Mouse (Mus musculus) liver, postnatal 0 days (tissue): Measurements from ENCODE around the gene Ranbp1.

Source experiments
- CTCF ChIP-seq: sonication (generic); IDR thresholded peaks from 2 replicates; pipeline ENCODE4 v1.5.1; 2016; ENCODE audit warnings: antibody characterized with exemption, low read depth
- EP300 ChIP-seq: IDR thresholded peaks from 2 replicates; pipeline ENCODE4 v1.6.1; 2016; ENCODE audit warnings: antibody characterized with exemption, low read depth, mild to moderate bottlenecking

GRCm38 (mm10) chr16:18203430-18204091, 45.0 kb downstream of the Ranbp1 start:
- TF ChIP-seq EP300 (no peak), CTCF (no peak)
